Mouse (Mus musculus) small intestine, adult 2 months (tissue): ENCODE measurements around the gene Camk2b.

Experiments
- CTCF ChIP-seq: fragments of 200-500 bp; IDR thresholded peaks from 2 replicates; pipeline ENCODE4 v1.5.1; 2012; ENCODE audit warnings: low read depth, mild to moderate bottlenecking, control low read depth, inconsistent platforms, low read length, moderate library complexity, mixed read lengths; ENCODE audit not compliant: insufficient replicate concordance, insufficient read length; ENCODE audit errors: extremely low read depth
- POLR2A ChIP-seq: fragments of 200-500 bp; IDR thresholded peaks from 2 replicates; pipeline ENCODE4 v1.6.1; 2012; ENCODE audit warnings: low read depth, mild to moderate bottlenecking, control low read depth, inconsistent platforms, low read length, moderate library complexity

GRCm38 (mm10) chr11:5981323-5981722, 84.8 kb downstream of the Camk2b start:
- TF ChIP-seq CTCF: no peak
- no peak for TF ChIP-seq POLR2A
